Mouse (Mus musculus): ENCODE measurements around the gene Me1.

GRCm38 (mm10) chr9:86650822-86651221 is 44.9 kb downstream of the Me1 start:
- TF ChIP-seq CTCF (IDR thresholded peaks at IDR 0.05; ENCODE audit: low read depth) (no peak), EP300 (IDR thresholded peaks at IDR 0.05; ENCODE audit: low read depth) (no peak)

All from liver, postnatal 0 days (tissue).